Mouse (Mus musculus) liver, adult (tissue): ENCODE results near the gene Sh3bgrl2.

ENCODE experiments used
- GATA4 ChIP-seq: IDR thresholded peaks from 2 replicates; pipeline ENCODE4 v1.6.1; 2014; ENCODE audit warnings: mild to moderate bottlenecking, low read length; ENCODE audit not compliant: insufficient replicate concordance

Gene Sh3bgrl2

DNA sequence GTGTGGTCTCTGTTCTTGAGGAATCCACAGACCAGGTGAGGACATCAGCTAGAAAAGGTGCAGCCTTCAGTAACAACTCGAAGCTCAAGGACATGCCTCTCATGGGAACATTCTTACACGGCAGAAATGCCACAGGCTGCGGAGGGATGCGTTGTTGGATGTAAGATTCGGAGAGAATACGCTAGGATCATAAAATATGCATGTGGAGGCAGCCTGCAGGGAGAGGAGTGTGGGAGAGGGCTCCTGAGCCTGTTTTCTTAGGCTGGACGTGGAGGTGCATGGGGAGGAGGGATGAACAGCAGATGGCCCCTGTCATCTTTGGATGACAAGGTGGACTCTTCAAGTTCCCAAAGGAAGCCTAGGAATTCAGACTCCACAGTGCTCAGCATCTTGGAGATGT, 3.0 kb downstream of the Sh3bgrl2 start:
- no peak for TF ChIP-seq GATA4

DNA sequence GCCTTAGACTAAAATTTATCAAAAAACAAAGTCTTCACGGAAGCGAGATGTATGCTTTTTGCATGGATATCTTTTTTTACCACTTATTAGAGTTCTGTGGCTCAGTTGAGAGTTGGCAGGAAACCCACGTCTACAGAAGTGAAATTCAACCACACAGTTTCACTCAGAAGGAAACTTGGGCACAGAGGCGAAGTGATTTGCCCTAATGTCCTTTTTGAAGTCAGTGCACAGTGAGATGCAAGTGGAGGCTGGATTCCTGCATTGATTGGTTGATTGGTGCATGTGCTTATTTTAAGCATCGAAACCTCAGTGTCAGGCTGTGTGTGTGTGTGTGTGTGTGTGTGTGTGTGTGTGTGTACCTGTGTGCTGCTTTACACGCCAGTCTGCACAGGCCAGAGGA, 3.5 kb downstream of the Sh3bgrl2 start:
- TF ChIP-seq GATA4 = no peak

DNA sequence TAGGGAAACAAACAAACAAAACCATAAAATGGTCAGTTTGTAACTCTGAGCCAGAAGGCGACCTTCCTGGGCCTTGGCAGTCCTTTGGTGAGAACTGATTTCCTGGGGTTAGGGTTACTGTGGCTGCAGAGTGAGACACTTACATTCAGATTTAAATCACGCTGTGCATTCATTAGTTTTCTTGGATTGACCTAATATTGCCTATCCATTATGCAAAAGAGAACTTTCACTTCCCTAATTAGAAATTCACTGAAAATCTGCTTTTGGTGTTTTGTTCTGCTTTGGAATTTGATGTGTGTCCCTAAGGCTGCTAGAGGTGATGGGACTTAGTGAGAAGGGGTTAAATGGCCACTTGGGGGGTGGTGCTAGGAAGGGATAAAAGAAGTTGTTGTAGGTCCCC, 7.5 kb downstream of the Sh3bgrl2 start:
- no peak for TF ChIP-seq GATA4

DNA sequence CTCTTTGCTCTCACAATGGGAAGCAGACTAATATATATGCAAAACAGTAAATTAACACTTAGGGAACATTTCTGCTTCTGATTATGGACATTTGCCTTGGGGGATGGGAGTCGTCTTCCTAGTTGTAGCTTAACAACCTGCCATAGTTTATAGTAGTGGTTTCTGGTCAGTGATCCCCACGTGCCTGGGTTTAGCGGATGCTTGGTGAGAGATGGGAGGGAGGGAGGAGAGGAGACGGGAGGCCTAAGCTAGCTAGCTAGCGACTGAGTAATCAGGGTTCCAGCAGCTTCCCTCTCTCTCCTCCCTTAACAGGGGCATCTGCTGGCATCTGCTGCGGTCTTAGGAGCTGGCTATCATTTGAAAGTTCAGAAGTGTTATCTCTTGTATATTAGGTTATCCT, 8.1 kb downstream of the Sh3bgrl2 start:
- no peak for TF ChIP-seq GATA4

DNA sequence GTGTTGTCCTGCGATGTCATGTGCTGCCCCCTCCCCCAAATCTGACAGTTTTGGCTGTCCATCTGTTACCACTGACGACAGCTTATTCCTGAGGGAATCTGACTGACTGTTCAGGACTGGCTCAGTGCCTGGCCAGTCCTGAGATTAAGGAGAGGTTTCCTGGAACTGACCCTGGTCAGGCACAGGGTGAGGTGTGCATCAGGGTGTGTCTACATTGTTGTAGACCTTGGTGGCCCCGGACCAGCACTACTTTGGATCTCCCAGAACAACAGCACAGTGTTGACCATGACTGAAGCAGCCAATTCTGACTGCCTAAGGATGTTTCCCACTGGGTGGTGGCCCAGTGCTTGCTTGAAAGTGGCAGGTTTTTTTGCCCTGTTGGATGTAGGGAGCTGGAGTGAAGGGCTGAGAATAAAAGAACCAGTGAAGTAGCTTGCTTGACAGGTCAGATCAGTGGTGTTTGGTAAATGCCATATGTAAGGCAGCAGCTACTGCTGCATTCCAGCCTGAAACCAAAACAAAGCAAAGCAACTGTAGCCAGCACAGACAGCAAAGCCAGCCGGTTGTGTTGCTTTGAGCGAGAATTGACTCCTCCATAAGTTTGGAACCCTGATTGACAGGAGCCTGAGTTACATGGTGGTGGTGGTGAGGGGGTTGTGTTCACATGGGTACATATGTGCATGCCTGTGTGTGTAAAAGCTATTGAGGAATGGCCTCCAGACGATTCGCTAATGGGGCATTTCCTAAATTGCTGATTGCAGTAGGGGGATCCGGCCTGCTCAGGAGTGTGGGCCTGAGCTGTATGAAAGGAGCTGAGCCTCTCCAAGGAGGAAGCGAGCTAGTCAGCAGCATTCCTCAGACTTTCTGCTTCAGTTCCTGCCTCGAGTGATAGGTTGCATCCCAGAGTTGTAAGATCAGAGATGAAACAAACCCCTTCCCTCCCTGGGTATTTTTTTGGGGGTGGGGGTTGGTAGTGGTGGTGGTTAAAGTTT, 8.9 kb downstream of the Sh3bgrl2 start:
- no peak for TF ChIP-seq GATA4

DNA sequence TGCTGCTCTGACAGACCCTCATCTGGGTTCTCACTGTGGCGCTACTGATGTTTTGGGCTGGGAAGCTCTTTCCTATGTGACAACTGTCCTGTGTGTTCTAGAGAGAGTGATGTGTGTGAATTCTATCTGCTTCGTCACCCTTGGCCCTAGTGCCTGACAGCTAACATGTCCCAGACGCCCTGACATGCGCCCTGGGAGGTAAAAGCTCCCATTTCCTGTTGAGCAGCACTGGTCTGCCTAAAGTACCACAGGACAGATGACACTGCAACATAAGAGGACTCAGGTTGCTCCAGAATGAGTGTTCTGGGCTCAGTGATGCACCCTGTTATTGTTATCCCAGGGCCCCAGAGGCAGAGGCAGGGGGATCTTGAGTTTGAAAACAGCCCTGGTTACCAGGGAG, 12.5 kb downstream of the Sh3bgrl2 start:
- no peak for TF ChIP-seq GATA4

DNA sequence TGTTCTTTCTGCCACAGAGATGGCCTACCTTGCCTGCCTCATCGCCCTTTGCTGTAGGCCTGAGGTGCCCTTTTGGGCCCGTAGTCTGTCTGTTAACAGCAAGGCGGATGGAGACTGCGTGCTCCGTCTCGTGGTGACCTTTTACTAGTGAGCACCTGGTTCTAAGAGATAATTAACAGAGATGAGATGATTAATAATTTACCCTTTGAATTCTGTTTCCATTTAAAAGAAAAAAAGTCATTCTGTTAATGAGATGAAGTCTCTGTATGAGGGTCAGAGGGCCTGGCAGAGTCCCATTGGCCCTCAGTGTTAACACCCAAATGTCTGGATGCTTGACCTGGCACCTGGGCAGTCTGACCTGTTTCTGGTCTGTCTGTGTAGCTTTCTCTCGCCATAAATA, 14.8 kb downstream of the Sh3bgrl2 start:
- no peak for TF ChIP-seq GATA4

DNA sequence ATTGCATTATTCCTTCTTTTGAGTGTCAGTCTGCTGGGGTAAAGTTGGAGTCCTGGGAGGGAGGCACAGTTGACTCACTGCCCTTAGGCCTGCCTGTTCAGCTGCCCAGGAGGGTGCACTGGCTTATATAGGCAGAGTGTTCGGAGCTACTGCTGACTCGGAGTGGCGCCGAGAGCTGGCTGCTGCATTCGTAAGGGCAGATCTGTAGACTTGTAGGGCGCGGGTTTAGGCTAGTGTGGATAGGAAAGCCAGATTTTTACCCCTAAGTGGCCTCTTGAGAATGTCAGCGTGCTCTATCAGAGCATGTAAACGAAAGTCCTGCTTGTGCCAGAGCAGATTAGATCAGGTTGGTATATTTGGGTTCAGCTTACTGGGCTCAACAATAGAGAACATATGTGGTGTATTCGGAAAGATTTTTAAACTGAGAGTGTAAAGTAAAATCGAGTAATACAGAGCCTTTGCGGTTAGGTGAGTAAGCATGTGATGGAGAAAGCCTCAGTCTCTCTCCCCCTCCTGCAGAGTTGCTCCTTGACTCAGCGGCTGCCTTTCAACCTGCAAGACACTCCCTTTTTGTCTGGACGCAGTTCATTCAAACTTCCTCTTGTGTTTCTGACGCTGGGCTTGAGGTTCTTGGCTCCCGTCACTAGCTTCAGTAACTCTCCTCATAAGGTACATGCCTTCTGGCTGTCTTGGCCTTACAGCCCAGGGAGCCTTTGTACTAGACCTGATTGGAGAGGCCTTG, 15.9 kb downstream of the Sh3bgrl2 start:
- TF ChIP-seq GATA4 = no peak

DNA sequence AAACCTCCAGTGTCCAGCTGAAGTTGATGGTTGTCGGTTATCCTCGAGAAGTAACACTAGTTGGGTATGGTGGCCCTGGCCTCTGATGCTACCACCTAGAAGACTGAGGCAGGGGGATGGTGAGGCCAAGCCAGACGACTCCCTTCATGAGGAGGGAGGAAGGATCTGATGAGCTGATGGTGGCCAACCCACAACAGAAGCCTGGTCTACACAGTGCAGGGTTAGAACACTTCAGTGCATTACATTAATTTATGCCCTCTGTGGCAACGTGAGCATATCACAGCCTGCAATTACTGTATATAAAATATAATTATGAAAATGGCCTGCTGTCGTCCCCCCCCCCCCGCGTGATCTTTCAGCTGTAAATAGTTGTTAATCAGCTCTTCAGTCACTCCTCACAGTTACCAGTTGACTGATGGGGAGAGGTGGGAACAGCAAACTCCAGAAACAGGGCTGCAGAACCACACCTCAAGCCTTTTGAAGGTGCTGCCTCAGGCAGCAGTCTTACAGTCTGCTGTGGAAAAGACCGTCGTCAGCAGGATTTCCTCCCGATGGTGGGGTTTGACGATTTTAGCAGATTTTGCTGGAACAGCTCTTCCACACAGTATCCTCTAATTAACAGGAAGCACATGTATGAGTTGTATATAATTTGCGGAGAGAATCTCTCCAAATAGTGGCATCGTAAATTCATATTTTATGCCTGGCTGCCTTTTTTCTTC, 17.0 kb downstream of the Sh3bgrl2 start:
- TF ChIP-seq GATA4 = no peak

DNA sequence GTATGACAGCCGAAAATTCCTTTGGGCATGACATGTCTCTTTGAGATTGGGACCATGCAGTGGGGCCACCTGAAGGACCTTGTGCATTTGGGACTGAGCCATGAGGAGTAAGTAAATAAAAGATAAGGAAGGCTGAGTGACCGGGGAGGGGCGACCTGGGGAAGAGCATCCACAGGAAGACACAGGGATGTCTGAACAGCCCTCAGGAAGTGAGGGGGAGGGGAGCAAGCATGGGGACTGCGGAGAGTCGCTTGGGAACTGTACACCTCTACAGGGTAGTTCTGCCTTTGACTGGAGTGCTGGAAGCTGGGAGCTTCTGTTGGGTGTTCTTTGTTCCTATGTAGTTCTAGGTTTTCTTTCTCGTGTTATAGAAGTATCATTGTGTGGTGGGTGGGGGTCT, 18.0 kb downstream of the Sh3bgrl2 start:
- TF ChIP-seq GATA4 = no peak

DNA sequence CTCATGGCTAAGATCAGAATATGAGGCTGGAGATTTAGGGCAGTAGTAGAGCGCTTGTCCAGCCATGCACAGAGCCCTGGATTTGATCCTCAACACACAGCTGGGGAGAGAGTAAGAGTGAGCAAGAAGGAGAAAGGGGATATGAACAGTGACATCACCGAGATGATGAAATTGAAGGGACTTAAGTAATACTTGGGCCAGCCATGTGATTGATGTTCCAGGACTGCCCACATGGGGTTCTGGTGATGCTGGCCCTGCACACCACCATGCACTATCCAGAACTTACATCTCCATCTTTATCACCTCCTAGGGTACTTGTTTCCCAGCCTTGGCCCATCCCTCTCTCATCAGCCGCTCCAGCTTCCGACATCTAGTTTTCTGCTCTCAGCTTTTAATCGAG, 20.0 kb downstream of the Sh3bgrl2 start:
- no peak for TF ChIP-seq GATA4

DNA sequence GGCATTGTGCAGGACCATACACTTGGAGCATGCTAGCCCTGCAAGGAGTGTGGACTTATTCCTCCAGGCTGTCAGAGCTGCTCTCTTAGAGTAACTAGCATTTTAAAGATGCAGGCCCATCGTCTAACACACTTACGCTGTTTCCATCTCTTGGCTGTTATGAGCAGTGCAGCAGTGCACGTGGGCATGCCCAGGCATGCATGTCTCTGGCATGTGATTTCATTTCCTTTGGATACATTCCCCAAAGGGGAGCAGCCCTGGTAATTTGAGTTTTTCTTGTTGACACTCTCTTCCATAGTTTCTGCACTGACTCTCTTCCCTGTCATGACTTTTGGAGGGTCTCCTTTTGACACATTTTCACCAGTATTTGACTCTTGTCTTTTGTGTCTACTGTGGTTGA, 20.8 kb downstream of the Sh3bgrl2 start:
- no peak for TF ChIP-seq GATA4

DNA sequence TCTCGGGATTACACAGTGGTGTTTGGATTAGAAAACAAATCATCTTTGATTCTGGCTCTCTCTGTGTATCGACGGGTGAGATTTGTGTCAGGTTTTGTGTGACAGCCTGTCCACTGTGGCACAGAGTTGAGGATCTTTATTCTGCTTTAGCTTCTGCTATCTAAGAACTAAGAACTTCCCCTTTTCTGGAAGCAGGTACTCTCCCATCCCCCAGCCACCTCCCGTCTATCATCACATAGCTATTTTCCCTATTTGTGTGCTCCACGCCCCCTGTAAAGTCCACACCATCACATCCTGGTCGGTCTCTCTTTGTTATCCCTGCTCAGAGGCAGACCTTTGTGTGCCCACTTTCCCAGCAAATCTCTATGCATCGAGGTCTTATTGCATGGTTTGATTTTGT, 21.8 kb downstream of the Sh3bgrl2 start:
- no peak for TF ChIP-seq GATA4

DNA sequence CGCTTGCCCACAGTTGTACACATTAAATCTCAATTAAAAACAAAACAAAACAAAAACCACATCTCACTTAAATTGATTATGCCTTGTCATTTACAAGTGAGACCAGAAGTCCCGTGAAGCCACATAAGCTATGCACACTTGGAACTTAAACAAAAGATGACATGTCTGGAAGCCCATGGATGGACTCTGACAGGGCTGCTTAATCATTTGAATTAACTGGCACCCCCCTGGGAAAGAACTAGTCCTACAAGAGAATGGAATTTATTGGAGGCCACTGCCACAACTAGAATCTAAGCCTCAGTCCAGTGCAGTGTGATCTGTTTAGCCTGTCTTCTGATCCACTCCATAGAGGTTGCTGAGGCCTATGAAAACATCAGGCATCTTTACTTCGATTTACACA, 23.2 kb downstream of the Sh3bgrl2 start:
- no peak for TF ChIP-seq GATA4

DNA sequence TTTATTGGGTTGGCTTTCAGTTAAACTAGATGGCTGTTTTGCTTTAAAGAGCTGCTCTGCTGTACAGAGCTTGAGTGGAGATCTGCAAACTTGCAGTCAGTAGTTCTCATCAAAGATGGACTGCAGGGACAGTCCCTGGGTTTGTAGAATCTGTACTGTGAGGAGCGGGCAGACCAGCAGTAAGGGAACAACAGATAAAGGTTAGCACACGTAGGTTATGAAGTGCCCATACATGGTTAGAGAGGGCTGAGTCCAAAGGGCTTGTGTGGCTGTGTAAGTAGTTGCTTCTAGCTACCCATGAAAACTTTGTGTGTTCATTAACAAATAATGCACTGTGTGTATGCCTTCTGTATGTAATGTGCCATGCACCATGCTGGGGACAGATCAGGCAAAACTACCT, 24.2 kb downstream of the Sh3bgrl2 start:
- no peak for TF ChIP-seq GATA4

DNA sequence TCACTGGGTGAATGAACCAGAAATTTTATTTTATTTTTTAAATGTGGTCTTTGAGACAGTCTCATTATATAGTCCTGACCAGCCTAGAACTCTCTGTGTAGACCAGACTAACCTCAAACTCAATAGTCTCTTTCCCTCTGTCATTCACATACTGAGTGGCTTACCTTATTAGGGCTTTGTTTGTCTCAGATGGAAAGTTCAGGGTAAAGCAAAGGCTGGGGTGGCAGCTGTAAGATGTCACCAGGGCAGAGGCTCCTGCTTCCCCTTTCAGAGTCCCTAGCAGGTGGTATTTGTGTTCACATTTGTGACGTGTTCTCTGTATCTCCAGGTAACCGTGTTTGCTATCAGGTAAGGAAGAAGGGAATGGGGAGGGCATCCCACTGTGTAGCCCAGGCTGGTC, 24.7 kb downstream of the Sh3bgrl2 start:
- no peak for TF ChIP-seq GATA4

DNA sequence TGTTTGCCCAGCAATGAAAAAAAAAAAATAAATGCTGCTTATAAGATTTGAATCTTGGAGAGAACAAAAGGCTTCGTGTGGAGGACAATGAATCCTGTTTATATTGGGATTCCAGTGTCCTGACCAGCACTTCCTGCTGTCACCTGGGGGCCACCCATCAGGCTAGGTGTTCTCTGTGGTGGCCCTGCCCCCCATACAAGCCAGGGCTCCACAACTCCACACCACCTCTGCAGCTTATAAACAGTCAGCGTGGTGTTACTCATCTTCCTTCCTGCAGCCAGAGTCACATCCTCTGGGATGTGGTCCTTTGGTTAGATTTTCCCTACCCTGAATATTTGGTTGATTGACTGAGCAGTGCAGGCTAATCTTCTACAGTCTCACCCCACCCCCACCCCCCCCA, 25.5 kb downstream of the Sh3bgrl2 start:
- TF ChIP-seq GATA4 = no peak
